Mouse (Mus musculus) midbrain, embryonic 16.5 days (tissue): Measurements from ENCODE around the gene Dctpp1. TPM values are rescaled to one million over a fixed set of nuclear protein-coding genes. Genes with fewer than 3 reads are reported as not detected.

Source experiments
- ATAC-seq: fragments of 200-750 bp; cut with Nextera tagmentation; 2 replicates; pipeline ENCODE4 v1.8.0; 2017; ENCODE audit warnings: moderate TSS enrichment
- H3K27ac ChIP-seq: fragments of 300-500 bp; sonication (generic); 2 replicates; pipeline ENCODE4 v1.5.1; 2014; ENCODE audit warnings: mild to moderate bottlenecking, low read length, mixed read lengths
- H3K27me3 ChIP-seq: fragments of 300-500 bp; sonication (generic); 2 replicates; pipeline ENCODE4 v1.6.1; 2014; ENCODE audit warnings: low read depth, low read length, mixed read lengths; ENCODE audit not compliant: control insufficient read depth, insufficient read depth
- H3K36me3 ChIP-seq: fragments of 300-500 bp; sonication (generic); 2 replicates; pipeline ENCODE4 v1.6.1; 2014; ENCODE audit warnings: mild to moderate bottlenecking, low read length, moderate library complexity, mixed read lengths; ENCODE audit not compliant: control insufficient read depth, insufficient read depth
- H3K4me1 ChIP-seq: fragments of 300-500 bp; sonication (generic); 2 replicates; pipeline ENCODE4 v1.6.1; 2014; ENCODE audit warnings: mild to moderate bottlenecking, low read length, mixed read lengths; ENCODE audit not compliant: control insufficient read depth, insufficient read depth
- H3K4me2 ChIP-seq: fragments of 300-500 bp; sonication (generic); 2 replicates; pipeline ENCODE4 v1.6.1; 2014; ENCODE audit warnings: mild to moderate bottlenecking, low read length, mixed read lengths
- H3K4me3 ChIP-seq: fragments of 300-500 bp; sonication (generic); 2 replicates; pipeline ENCODE4 v1.5.1; 2014; ENCODE audit warnings: low read depth, mild to moderate bottlenecking, low read length, moderate library complexity, mixed read lengths
- H3K9ac ChIP-seq: fragments of 300-500 bp; sonication (generic); 2 replicates; pipeline ENCODE4 v1.6.1; 2014; ENCODE audit warnings: low read depth, low read length, mixed read lengths
- H3K9me3 ChIP-seq: fragments of 300-500 bp; sonication (generic); replicated peaks from 2 replicates; pipeline ENCODE4 v1.6.1; 2014; ENCODE audit warnings: mild to moderate bottlenecking, low read length, mixed read lengths; ENCODE audit not compliant: control insufficient read depth, poor library complexity, severe bottlenecking
- WGBS: fragments of 180-500 bp; shearing (Covaris S2); extraction: QIAGEN DNeasy Blood & Tissue Kit; methylation state at CpG from one replicate; pipeline ENCODE4 v1.1.7; 2014; 5-methylcytosine and 5-hydroxymethylcytosine counted together
- polyA plus RNA-seq: library from polyadenylated mRNA; unstranded; fragments of >200 nt; fragmentation: Nextera tagmentation; extraction: Ambion mirVana; gene quantifications from 2 replicates; pipeline ENCODE4 v1.2.1, GENCODE M21; 2015

The Dctpp1 gene
- polyA plus RNA-seq, 1 experiment from 2014 or later, result 120 TPM

DNA sequence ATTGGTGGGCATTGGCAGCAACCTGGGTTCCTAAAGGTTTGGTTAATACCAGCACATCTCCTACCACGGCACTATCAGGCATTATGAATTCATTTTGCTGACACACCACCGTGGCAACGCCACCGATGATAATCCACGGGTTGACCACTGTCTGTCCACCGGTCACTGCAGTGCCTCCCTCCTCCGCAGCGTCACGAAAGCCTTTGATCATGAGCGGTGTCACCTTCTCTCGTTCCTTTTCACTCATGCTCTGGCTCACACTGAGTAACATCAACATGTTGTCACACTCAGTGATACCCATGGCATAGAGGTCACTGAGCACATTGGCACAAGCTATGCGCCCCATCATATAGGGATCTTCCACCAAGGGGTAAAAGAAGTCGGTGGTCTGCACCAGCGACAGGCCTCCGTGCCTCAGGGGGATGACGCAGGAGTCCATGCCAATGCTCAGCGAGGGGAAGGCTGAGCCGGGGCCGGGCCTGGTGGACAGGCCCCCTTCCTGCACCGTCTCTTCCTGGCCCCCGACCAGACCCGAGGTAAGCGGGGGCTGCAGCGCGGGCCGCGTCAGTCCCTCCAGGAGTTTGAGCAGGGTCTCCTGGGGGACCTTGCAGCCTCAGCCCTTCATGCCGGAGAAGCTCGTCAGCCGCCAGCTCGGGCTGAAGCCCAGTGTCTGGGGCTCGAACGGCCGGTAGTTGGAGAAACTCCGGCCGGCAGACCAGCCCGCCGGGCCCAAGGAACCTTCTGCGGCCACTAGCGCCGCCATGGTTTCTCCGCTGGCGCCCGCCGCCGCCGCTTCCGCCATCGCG is 12.8 kb upstream of the Dctpp1 start:
- Histone ChIP-seq H3K36me3 (peaks cover 7% of the 10 kb centered on the region), H3K4me3 (peak overlapping the region; percentile 73), H3K9ac (peak overlapping the region; percentile 86), H3K4me2 (peak overlapping the region; percentile 95), H3K27me3 (no peaks in the 10 kb centered on the region), H3K27ac (peak overlapping the region; percentile 89), H3K4me1 (peaks cover 18% of the 10 kb centered on the region), H3K9me3 (peaks cover 2% of the 10 kb centered on the region; the same call in 1 of the 2 replicates)
- peak; percentile 73 for ATAC-seq
- WGBS, result 13% methylated on average over 50 of the region's 50 CpGs

DNA sequence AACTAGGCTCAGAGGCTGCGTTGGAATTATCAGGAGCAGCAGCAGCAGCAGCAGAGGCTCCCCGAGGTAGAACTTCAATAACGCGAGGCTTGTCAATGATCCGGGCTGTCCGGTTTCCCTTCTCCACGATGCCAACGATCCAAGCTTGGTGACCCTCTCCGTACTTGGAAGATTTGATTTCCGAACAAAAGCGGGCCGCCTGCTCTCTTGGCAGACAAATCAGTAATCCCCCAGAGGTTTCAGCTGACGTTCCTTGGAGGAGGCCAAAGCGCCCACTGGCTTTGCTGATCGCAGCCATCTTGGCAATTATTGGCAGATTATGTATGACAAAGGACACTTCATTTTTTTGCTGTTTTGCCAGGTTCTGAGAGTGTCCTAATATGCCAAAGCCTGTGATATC is 12.1 kb upstream of the Dctpp1 start:
- 90% methylated on average over 15 of the region's 15 CpGs for WGBS
- peak overlapping the region; percentile 95 for H3K4me2 ChIP-seq
- H3K36me3 ChIP-seq, result peaks cover 10% of the 10 kb centered on the region
- no peak overlapping the region for H3K27ac ChIP-seq
- H3K27me3 ChIP-seq, result no peaks in the 10 kb centered on the region
- H3K4me1 ChIP-seq, result peaks cover 18% of the 10 kb centered on the region
- no peak for ATAC-seq
- no peak overlapping the region; the same call in 1 of the 2 replicates for H3K4me3 ChIP-seq
- peaks cover 5% of the 10 kb centered on the region; the same call in 1 of the 2 replicates for H3K9me3 ChIP-seq
- H3K9ac ChIP-seq, result no peak overlapping the region

DNA sequence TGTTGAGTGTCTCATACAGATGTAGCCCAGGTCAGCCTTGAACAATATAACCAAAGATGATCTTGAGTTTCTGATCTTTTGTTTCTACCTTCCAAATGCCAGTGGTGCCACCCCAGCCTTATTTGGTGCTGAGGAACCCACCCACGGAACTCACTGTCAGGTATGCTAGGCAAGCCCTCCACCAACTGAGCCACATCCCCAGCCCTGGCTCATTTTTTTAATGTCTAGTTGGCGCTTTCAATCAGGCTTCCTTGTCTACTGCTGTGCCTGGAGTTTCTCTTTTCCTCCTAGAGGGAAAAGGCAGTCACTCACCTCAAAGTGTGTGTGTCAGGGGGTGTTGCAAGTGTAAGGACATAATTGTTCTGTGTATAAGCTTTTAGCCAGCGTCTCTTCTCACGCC is 10.6 kb upstream of the Dctpp1 start:
- WGBS, result 96% methylated on average over 4 of the region's 4 CpGs
- ATAC-seq, result no peak

DNA sequence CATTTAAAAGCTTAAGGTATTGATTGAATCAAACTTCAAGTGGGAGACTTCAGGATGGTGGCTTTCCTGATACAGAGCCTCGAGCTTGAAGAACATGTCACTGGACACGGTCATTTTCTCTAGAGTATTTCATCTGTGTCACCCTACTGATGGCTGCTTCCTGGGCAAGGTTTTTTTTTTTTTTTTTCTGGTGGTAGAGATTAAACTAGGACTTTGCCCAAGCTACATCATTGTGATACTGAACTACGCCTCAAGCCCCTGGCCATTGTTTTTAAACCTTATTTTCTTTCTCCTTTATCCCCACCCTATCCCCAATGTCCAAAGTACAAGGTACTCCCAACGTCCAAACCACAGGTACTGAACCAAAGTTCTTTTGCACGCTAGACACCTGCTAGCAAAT is 10.2 kb upstream of the Dctpp1 start:
- no peaks in the 10 kb centered on the region for H3K27me3 ChIP-seq
- peaks cover 18% of the 10 kb centered on the region for H3K4me1 ChIP-seq
- ATAC-seq, result no peak
- H3K4me2 ChIP-seq, result no peak overlapping the region
- H3K9ac ChIP-seq, result no peak overlapping the region
- H3K4me3 ChIP-seq, result no peak overlapping the region
- H3K9me3 ChIP-seq, result peaks cover 5% of the 10 kb centered on the region; the same call in 1 of the 2 replicates
- WGBS, result 95% methylated on average over 5 of the region's 5 CpGs
- no peak overlapping the region for H3K27ac ChIP-seq
- peaks cover 10% of the 10 kb centered on the region for H3K36me3 ChIP-seq

More for the DNA sequence above, 10.6 kb upstream of the Dctpp1 start:
- peaks cover 5% of the 10 kb centered on the region; the same call in 1 of the 2 replicates for H3K9me3 ChIP-seq
- H3K4me2 ChIP-seq, result no peak overlapping the region
- peaks cover 10% of the 10 kb centered on the region for H3K36me3 ChIP-seq
- no peaks in the 10 kb centered on the region for H3K27me3 ChIP-seq
- H3K4me3 ChIP-seq, result no peak overlapping the region
- H3K27ac ChIP-seq, result no peak overlapping the region
- H3K4me1 ChIP-seq, result peaks cover 18% of the 10 kb centered on the region
- H3K9ac ChIP-seq, result no peak overlapping the region

DNA sequence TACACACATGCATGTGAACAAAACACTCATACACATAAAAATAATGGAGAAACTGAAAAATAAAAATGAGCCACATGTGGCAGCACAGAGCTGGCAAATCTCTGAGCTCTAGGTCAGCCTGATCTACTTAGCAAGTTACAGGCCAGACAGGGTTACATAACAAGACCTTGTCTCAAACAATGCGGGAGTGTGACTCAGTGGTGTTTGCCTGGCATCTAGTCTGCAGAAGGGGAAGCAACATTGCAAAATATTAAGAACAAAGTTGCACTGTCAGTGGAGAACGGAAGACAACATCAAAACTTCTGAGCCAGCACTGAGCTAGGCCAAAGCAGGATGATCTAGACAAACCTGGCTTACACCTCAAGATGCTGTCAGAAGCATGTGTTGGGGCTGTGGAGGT is 9.7 kb upstream of the Dctpp1 start:
- WGBS, result 86% methylated on average over 2 of the region's 2 CpGs
- peaks cover 5% of the 10 kb centered on the region; the same call in 1 of the 2 replicates for H3K9me3 ChIP-seq
- H3K27me3 ChIP-seq, result no peaks in the 10 kb centered on the region
- H3K4me3 ChIP-seq, result no peak overlapping the region
- peaks cover 18% of the 10 kb centered on the region for H3K4me1 ChIP-seq
- ATAC-seq, result no peak
- no peak overlapping the region for H3K27ac ChIP-seq
- H3K9ac ChIP-seq, result no peak overlapping the region
- peaks cover 10% of the 10 kb centered on the region for H3K36me3 ChIP-seq
- H3K4me2 ChIP-seq, result no peak overlapping the region

DNA sequence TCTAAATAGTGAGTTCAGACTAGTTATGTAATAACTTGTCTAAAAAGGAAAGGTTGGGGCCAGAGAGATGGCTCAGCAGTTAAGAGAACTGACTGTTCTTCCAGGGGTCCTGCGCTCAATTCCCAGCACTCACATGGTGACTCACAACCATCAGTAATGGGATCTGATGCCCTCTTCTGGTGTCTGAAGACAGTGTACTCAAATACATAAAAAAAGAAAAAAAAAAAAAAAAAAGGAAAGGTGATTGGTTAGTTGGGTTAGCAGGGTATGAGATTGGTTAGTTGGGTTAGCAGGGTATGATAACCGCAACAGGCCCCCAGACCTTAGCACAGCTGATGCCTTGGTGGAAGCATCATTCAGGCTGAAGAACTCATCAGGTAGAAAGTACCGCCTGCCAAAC is 3.0 kb upstream of the Dctpp1 start:
- peaks cover 11% of the 10 kb centered on the region for H3K4me1 ChIP-seq
- H3K4me2 ChIP-seq, result no peak overlapping the region
- ATAC-seq, result no peak
- H3K9me3 ChIP-seq, result peaks cover 4% of the 10 kb centered on the region; the same call in 1 of the 2 replicates
- H3K36me3 ChIP-seq, result 0 out of 2 replicates have a peak, but pooled peaks cover 5% of the 10 kb centered on the region
- WGBS, result 96% methylated on average over 3 of the region's 3 CpGs
- no peak overlapping the region for H3K27ac ChIP-seq
- H3K27me3 ChIP-seq, result no peaks in the 10 kb centered on the region
- H3K9ac ChIP-seq, result no peak overlapping the region
- H3K4me3 ChIP-seq, result no peak overlapping the region

DNA sequence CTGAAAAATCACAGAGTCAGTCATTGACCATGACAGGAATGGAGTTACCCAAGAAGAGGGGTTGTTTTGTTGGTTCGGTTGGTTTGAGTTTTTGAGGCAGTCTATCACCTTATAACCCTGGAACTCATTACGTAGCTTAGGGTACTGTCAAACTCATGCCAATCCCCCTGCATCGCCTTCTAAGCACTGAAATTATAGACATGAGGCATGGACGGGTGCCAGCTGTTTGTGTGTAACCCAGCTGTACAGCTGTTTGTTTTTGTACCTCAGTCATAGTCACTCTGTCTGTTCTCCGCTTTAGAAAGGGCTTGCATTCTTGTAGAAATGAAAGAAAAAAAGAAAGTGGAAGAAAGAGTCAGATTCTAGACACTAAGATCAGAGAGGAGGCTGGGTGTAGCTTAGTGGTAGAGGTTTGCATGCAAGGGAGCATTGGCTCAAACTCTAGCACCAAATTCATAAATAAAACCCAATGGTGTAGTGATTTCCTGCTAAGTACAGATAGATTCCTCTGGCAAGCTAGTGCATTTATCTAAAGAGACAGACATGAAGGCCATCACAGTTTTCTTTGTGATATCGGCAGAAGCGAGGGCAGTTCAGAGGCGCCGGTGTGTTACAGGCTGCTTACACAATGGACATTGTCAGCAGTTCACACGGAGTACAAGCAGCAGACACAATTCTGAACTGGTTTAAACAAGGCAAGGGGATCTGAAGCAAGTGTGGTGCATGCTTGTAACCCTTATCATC is 1.9 kb upstream of the Dctpp1 start:
- Histone ChIP-seq H3K4me3 (no peak overlapping the region), H3K36me3 (no peaks in the 10 kb centered on the region), H3K4me2 (no peak overlapping the region), H3K9ac (no peak overlapping the region), H3K27ac (no peak overlapping the region), H3K27me3 (no peaks in the 10 kb centered on the region), H3K9me3 (no peaks in the 10 kb centered on the region), H3K4me1 (peaks cover 11% of the 10 kb centered on the region)
- 86% methylated on average over 10 of the region's 10 CpGs for WGBS
- no peak for ATAC-seq

DNA sequence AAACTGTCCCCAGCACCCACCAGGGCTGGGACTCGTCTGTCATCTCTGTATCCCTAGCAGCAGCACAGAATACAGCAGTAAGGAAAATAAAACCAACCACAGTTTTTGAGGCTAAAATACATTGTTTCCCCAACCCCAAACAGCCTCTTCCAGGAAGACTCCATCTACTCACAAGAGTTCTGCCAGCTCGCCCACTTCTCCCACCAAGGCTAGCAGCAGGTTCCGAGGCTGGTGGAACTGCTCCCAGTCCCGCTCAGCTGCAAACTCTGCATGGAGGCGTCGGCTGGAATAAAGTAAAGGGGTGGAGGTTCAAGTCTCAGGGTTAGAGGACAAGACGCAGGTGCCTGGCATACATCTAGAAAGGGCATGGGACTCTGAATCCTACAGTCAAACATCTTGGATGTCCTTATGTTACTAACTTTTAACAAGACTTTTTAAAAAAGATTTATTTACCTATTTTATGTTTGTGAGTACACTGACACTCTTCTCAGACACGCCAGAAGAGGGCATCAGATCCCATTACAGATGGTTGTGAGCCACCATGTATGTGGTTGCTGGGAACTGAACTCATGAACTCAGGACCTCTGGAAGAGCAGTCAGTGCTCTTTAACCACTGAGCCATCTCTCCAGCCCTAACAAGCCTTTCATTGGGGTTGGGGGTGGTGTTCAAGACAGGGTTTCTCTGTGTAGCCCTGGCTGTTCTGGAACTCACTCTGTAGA is 1.2 kb downstream of the Dctpp1 start:
- Histone ChIP-seq H3K4me1 (peaks cover 19% of the 10 kb centered on the region), H3K9me3 (no peaks in the 10 kb centered on the region), H3K27me3 (no peaks in the 10 kb centered on the region), H3K27ac (no peak overlapping the region), H3K36me3 (no peaks in the 10 kb centered on the region), H3K4me2 (peak overlapping the region; percentile 73), H3K9ac (0 out of 2 replicates have a peak overlapping the region, but pooled peaks have one; percentile 20), H3K4me3 (peak overlapping the region; percentile 59)
- ATAC-seq, result no peak
- 75% methylated on average over 8 of the region's 8 CpGs for WGBS
